Mouse (Mus musculus) stomach, postnatal 0 days (tissue): ENCODE results near the gene Plin1. TPM values are rescaled to one million over a fixed set of nuclear protein-coding genes. Genes with fewer than 3 reads are reported as not detected.

ENCODE experiments used
- ATAC-seq: fragments of 200-750 bp; cut with Nextera tagmentation; 2 replicates; pipeline ENCODE4 v1.8.0; 2017; ENCODE audit not compliant: low FRiP score, low TSS enrichment
- DNase-seq: peaks from one replicate; pipeline ENCODE4 v3.0.0-alpha.2; 2016; ENCODE audit warnings: low spot score
- H3K27ac ChIP-seq: fragments of 300-500 bp; sonication (generic); replicated peaks from 2 replicates; pipeline ENCODE4 v1.5.1; 2014; ENCODE audit warnings: mild to moderate bottlenecking, control low read depth
- H3K27me3 ChIP-seq: fragments of 300-500 bp; sonication (generic); 2 replicates; pipeline ENCODE4 v1.6.1; 2014; ENCODE audit warnings: low read length; ENCODE audit not compliant: control insufficient read depth, insufficient read depth
- H3K36me3 ChIP-seq: fragments of 300-500 bp; sonication (generic); 2 replicates; pipeline ENCODE4 v1.6.1; 2014; ENCODE audit warnings: low read length, mixed read lengths; ENCODE audit not compliant: control insufficient read depth, insufficient read depth
- H3K4me1 ChIP-seq: fragments of 300-500 bp; sonication (generic); replicated peaks from 2 replicates; pipeline ENCODE4 v1.6.1; 2014; ENCODE audit warnings: antibody characterized with exemption; ENCODE audit not compliant: control insufficient read depth, insufficient read depth
- H3K4me2 ChIP-seq: fragments of 300-500 bp; sonication (generic); replicated peaks from 2 replicates; pipeline ENCODE4 v1.6.1; 2014; ENCODE audit warnings: low read depth, mild to moderate bottlenecking, control low read depth, moderate library complexity
- H3K4me3 ChIP-seq: fragments of 300-500 bp; sonication (generic); 2 replicates; pipeline ENCODE4 v1.5.1; 2014; ENCODE audit warnings: low read depth, low read length, control low read depth
- H3K9ac ChIP-seq: fragments of 300-500 bp; sonication (generic); 2 replicates; pipeline ENCODE4 v1.6.1; 2014; ENCODE audit warnings: mild to moderate bottlenecking, low read length, control low read depth, mixed read lengths
- H3K9me3 ChIP-seq: fragments of 300-500 bp; sonication (generic); 2 replicates; pipeline ENCODE4 v1.6.1; 2016; ENCODE audit warnings: low read length; ENCODE audit not compliant: control insufficient read depth
- CTCF ChIP-seq: IDR thresholded peaks from 2 replicates; pipeline ENCODE4 v1.5.1; 2016; ENCODE audit warnings: antibody characterized with exemption, low read depth, mild to moderate bottlenecking, moderate library complexity
- EP300 ChIP-seq: optimal IDR thresholded peaks from 2 replicates; pipeline ENCODE3; 2016; ENCODE audit warnings: antibody characterized with exemption
- WGBS: fragments of 180-500 bp; shearing (Covaris S2); extraction: QIAGEN DNeasy Blood & Tissue Kit; methylation state at CpG from one replicate; pipeline ENCODE4 v1.1.7; 2014; 5-methylcytosine and 5-hydroxymethylcytosine counted together
- polyA plus RNA-seq: library from polyadenylated mRNA; unstranded; fragments of >200 nt; fragmentation: Nextera tagmentation; extraction: Ambion mirVana; gene quantifications from 2 replicates; pipeline ENCODE4 v1.2.1, GENCODE M21; 2015

Plin1 gene
- polyA plus RNA-seq, 1 experiment from 2014 or later = not detected

DNA sequence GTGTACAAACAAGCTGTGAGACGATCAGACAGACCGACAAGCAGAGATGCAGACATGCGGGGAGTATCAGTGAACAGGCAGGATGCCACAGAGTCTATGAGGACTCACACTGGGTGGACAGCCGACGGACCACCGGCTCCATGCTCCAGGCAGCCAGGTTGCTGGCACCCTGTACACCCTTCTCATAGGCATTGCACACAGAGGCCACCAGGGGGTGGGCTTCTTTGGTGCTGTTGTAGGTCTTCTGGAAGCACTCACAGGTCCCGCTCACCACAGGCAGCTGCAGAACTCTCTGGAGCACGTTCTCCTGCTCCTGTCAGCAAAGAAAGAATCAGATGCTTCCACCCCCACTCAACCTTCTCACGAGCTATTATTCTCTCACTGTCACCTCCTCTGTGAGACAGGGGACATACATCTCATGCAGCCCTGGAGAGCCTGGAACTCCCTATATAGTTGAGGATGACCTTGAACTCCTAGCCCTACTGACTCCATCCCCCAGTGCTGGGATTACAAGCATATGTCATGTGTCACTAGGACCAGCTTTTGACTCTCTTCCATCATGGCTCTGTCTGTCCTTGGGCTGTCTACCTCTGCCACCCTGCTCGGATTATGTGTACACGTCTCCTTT, 2.8 kb downstream of the Plin1 start:
- 61% methylated on average over 11 of the region's 11 CpGs for WGBS

DNA sequence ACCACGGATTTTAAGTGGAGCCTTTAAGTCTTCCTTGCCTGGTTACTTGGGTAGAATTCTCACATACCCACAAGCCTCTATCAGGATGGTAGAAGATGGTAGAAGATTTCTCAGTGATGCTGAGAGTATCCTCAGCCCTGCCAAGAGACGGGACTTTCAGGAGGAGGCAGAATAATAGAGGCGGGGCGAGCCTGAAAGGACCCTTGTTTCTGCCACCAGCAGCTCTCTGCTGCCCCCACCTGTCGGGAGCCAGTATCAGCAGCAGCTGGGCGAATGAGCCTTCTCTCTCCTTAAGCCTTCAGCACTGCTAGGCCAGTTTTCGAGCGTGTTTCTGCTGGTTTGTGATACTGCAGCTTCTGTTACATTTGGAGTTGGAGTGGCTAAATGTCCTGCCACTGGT, 3.5 kb downstream of the Plin1 start:
- Histone ChIP-seq H3K36me3 (no peaks in the 10 kb centered on the region), H3K27ac (no peak overlapping the region), H3K9ac (no peak overlapping the region), H3K4me3 (no peak overlapping the region), H3K4me2 (no peak overlapping the region), H3K27me3 (no peaks in the 10 kb centered on the region), H3K4me1 (no peaks in the 10 kb centered on the region), H3K9me3 (no peaks in the 10 kb centered on the region)
- no peak for ATAC-seq
- 8% methylated on average over 8 of the region's 8 CpGs for WGBS
- peak; percentile 76 for DNase-seq
- peak; percentile 87 for TF ChIP-seq CTCF
- no peak for TF ChIP-seq EP300

More for the DNA sequence above, 2.8 kb downstream of the Plin1 start:
- DNase-seq (peak; percentile 41), ATAC-seq (peak; percentile 38)
- Histone ChIP-seq H3K4me3 (no peak overlapping the region), H3K9me3 (no peaks in the 10 kb centered on the region), H3K36me3 (no peaks in the 10 kb centered on the region), H3K27me3 (no peaks in the 10 kb centered on the region), H3K4me1 (no peaks in the 10 kb centered on the region), H3K27ac (no peak overlapping the region), H3K9ac (no peak overlapping the region), H3K4me2 (no peak overlapping the region)
- TF ChIP-seq EP300 = no peak
- TF ChIP-seq CTCF = peak; percentile 59

DNA sequence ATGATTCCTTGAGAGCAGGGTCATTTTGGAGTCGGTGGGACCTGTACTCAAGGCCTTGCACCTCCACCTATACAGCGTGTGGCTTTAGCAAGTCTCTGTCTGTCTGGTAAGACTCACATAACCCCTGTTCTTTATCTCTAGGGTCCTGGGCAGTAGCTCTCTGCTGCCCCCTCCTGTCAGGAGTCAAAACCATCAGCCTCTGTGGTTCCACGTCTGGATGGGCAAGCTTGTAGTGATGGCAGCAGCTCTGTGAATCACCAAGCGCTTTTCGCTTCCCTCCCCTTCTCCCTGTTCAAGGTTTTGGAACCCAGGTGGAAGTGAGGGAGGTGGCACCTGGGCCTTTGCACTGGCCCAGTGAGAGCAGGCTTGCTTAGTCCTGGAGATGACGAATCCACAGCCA, 4.5 kb downstream of the Plin1 start:
- TF ChIP-seq CTCF (peak; percentile 89), EP300 (no peak)
- 28% methylated on average over 6 of the region's 6 CpGs for WGBS

DNA sequence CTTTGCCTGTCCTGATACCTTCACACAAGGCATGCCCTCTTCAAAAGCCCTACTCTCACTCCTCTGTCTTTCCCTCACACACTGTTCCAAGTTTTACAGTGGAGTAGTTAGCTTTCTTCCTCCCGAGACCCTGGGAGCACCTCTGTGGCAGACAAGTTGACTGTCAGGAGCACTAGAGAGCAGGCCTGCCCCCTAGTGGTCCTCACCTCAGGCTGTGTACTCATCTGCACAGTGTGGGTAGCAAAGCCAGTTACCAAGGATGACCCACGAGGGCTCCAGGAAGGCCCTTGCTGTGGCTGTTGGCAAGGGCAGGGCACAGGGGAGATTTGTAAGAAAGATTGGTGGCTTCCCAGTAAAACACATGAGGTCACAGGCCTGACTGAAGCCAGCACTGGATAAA, 5.6 kb downstream of the Plin1 start:
- Histone ChIP-seq H3K4me2 (no peak overlapping the region), H3K27me3 (no peaks in the 10 kb centered on the region; the same call in 1 of the 2 replicates), H3K9me3 (no peaks in the 10 kb centered on the region), H3K27ac (no peak overlapping the region), H3K4me3 (no peak overlapping the region), H3K4me1 (no peaks in the 10 kb centered on the region), H3K36me3 (no peaks in the 10 kb centered on the region), H3K9ac (no peak overlapping the region)
- TF ChIP-seq EP300 = no peak
- TF ChIP-seq CTCF = peak; percentile 81
- peak; percentile 64 for DNase-seq
- ATAC-seq = peak; percentile 45; the same call in 1 of the 2 replicates
- WGBS = 10% methylated on average over 2 of the region's 2 CpGs

More for the DNA sequence above, 4.5 kb downstream of the Plin1 start:
- no peaks in the 10 kb centered on the region; the same call in 1 of the 2 replicates for H3K27me3 ChIP-seq
- H3K27ac ChIP-seq = no peak overlapping the region
- DNase-seq (peak; percentile 64), ATAC-seq (0 out of 2 replicates have a peak, but pooled peaks have one; percentile 38)
- H3K4me2 ChIP-seq = no peak overlapping the region
- no peak overlapping the region for H3K9ac ChIP-seq
- no peaks in the 10 kb centered on the region for H3K36me3 ChIP-seq
- H3K9me3 ChIP-seq = no peaks in the 10 kb centered on the region
- no peaks in the 10 kb centered on the region for H3K4me1 ChIP-seq
- no peak overlapping the region for H3K4me3 ChIP-seq

DNA sequence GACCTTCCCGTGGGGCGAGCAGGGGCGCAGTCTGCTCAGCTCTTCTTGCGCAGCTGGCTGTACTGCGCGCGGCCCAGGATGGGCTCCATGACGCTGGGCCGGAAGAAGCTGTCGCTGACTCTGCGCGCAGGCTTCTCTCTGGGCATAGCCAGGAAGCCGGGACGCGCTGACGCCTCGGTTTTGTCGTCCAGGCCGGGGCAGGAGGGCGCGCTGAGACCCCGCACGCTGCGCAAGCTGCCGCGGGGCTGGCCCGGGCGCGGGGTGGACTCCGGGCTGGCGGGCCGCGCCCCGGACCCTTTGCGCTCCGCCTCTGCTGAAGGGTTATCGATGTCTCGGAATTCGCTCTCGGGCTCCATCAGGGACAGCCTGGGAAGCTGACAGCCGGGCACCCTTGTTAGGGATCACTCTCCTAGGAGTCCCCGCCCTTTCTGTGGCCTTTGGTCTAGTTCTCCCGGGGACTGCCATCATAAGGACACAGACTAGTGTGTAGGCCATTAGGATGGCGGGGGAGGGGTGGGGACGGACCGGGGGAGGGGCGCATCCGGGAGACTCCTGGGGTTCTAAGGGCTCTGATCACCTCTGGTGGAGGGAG, 11.2 kb downstream of the Plin1 start:
- H3K27me3 ChIP-seq = no peaks in the 10 kb centered on the region; the same call in 1 of the 2 replicates
- H3K9me3 ChIP-seq = no peaks in the 10 kb centered on the region
- under 1% methylated on average over 48 of the region's 48 CpGs for WGBS
- DNase-seq (peak; percentile 41), ATAC-seq (peak; percentile 69)
- TF ChIP-seq CTCF (no peak), EP300 (no peak)
- peak overlapping the region; percentile 56 for H3K27ac ChIP-seq
- no peaks in the 10 kb centered on the region for H3K36me3 ChIP-seq
- no peaks in the 10 kb centered on the region for H3K4me1 ChIP-seq
- peak overlapping the region; percentile 78 for H3K9ac ChIP-seq
- peak overlapping the region; percentile 75 for H3K4me3 ChIP-seq
- H3K4me2 ChIP-seq = peak overlapping the region; percentile 83
